Mouse (Mus musculus): Measurements from ENCODE around the gene Hif3a. TPM values are rescaled to one million over a fixed set of nuclear protein-coding genes. Genes with fewer than 3 reads are reported as not detected.

Gene Hif3a
- polyA plus RNA-seq, 1 experiment = 0.16 TPM

DNA sequence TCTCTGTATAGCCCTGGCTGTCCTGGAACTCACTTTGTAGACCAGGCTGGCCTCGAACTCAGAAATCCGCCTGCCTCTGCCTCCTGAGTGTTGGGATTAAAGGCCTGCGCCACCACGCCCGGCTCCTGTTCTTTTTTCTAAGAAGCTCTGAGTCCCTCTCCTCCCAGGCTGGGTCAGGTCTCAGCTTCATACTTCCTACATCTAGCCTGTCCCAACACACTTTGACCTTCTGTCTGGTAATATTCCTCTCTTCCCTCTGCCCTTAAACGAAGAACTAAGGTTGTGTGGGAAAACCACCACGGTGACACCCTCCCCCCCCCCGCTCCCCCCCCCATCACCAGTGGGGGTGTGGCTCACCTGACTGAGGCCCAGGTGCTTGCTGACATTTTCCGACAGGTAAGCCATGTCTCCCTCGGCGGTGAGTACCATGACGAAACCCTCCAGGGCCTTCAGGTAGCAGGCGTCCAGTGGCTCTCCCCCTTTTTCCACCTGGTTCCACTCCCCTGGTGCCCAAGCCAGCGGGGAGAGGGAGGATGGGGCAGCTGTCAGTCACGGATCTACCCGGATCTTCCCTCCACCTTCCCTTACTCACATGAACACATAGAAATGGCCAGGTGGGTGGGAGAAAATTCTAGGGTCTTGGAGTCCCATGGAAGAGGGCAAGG lies 7.8 kb downstream of the Hif3a start:
- no peak overlapping the region for H3K4me3 ChIP-seq
- no peak overlapping the region for H3ac ChIP-seq (ENCODE audit: control insufficient read depth, insufficient read length)
- TF ChIP-seq CEBPB (IDR thresholded peaks at IDR 0.05; ENCODE audit: insufficient read depth, poor library complexity, severe bottlenecking) (no peak), TCF12 (IDR thresholded peaks at IDR 0.05; ENCODE audit: insufficient read depth, poor library complexity, severe bottlenecking) (no peak)
- no peaks in the 10 kb centered on the region for H3K27me3 ChIP-seq (ENCODE audit: control insufficient read depth, insufficient read depth, insufficient read length)
- no peak overlapping the region for H3K4me2 ChIP-seq (ENCODE audit: low read depth)
- H3K36me3 ChIP-seq (ENCODE audit: control insufficient read depth, insufficient read depth) = no peaks in the 10 kb centered on the region
- no peaks in the 10 kb centered on the region for H3K79me2 ChIP-seq (ENCODE audit: control insufficient read depth, insufficient read depth)

DNA sequence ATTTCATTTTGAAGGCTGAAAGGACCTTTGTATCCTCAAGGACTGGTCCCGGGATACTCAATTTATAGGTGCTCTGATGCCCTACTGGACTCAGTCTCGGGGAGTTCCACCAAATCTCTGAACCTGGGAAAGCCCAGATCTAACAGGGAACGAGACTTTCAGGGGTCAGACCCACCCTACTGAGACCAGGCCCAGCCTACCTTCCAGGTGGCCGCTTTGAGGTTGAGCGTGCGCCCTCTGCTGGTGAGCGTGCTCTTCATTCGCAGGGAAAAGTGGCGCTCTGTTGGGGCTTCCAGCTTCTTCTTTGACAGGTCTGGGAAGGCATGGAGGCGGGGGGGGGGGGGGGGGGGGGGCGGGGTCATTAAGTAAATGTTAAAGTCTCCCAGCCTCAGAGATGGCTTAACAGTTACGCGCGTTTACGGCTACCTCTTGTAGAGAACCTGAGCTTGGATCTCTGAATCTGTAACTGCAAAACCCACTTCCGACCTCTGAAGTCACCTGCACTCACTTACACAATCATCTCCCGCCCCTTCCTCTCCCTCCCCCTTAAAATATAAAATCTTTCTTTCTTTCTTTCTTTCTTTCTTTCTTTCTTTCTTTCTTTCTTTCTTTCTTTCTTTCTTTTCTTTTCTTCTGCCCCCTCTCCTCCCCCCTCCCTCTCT lies 11.2 kb downstream of the Hif3a start:
- H3K36me3 ChIP-seq (ENCODE audit: control insufficient read depth, insufficient read depth) = no peaks in the 10 kb centered on the region
- no peak overlapping the region for H3ac ChIP-seq (ENCODE audit: control insufficient read depth, insufficient read length)
- H3K27me3 ChIP-seq (ENCODE audit: control insufficient read depth, insufficient read depth, insufficient read length) = peaks cover 9% of the 10 kb centered on the region
- no peak overlapping the region for H3K4me3 ChIP-seq
- no peak overlapping the region for H3K4me2 ChIP-seq (ENCODE audit: low read depth)
- no peaks in the 10 kb centered on the region for H3K79me2 ChIP-seq (ENCODE audit: control insufficient read depth, insufficient read depth)
- TF ChIP-seq POLR2A (IDR thresholded peaks at IDR 0.05; ENCODE audit: insufficient read length, low read depth) (no peak), TCF12 (IDR thresholded peaks at IDR 0.05; ENCODE audit: insufficient read depth, poor library complexity, severe bottlenecking) (no peak), MAX (IDR thresholded peaks at IDR 0.05; ENCODE audit: low read depth) (no peak), POLR2AphosphoS2 (IDR thresholded peaks at IDR 0.05; ENCODE audit: insufficient read length, low read depth) (no peak), MYOD1 (IDR thresholded peaks at IDR 0.05; ENCODE audit: control insufficient read depth in 1 of 3, insufficient read length in 2 of 3, low read depth in 2 of 3) (no peak), CEBPB (IDR thresholded peaks at IDR 0.05; ENCODE audit: insufficient read depth, poor library complexity, severe bottlenecking) (no peak), E2F4 (IDR thresholded peaks at IDR 0.05; ENCODE audit: insufficient read depth) (no peak), SRF (IDR thresholded peaks at IDR 0.05; ENCODE audit: control insufficient read depth, insufficient read length, low read depth) (no peak), TCF3 (IDR thresholded peaks at IDR 0.05; ENCODE audit: insufficient read length, low read depth) (no peak), MYOG (IDR thresholded peaks at IDR 0.05; ENCODE audit: control insufficient read depth in 1 of 3, insufficient read depth in 1 of 3, insufficient read length in 2 of 3, low read depth in 2 of 3) (no peak), USF1 (IDR thresholded peaks at IDR 0.05; ENCODE audit: low read depth) (no peak), REST (IDR thresholded peaks at IDR 0.05; ENCODE audit: insufficient read depth, insufficient read length) (no peak)

DNA sequence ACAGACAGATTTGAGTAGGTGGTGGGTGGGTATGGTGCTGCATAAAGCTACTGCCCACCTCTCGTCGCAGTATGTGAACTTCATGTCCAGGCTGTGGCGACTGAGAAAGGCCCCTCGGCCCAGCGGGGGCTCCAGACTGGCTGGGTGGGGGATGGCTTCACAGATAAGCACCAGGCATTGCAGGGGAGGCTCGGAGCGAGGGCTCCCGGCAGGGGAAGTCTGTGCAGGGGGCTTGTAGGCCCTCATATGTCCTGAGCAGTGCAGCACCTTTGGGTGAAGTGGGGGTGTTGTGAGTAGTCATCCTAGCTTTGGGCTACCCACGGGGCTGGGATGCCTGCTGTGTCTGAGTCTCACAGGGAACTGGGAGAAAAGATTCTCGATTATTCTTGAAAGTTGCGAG lies 11.7 kb downstream of the Hif3a start:
- Histone ChIP-seq H3K4me3 (no peak overlapping the region), H3K4me2 (ENCODE audit: low read depth) (no peak overlapping the region), H3K36me3 (ENCODE audit: control insufficient read depth, insufficient read depth) (no peaks in the 10 kb centered on the region), H3ac (ENCODE audit: control insufficient read depth, insufficient read length) (no peak overlapping the region), H3K79me2 (ENCODE audit: control insufficient read depth, insufficient read depth) (no peaks in the 10 kb centered on the region), H3K27me3 (ENCODE audit: control insufficient read depth, insufficient read depth, insufficient read length) (peaks cover 9% of the 10 kb centered on the region)
- TF ChIP-seq TCF3 (IDR thresholded peaks at IDR 0.05; ENCODE audit: insufficient read length, low read depth) (no peak), CEBPB (IDR thresholded peaks at IDR 0.05; ENCODE audit: insufficient read depth, poor library complexity, severe bottlenecking) (no peak), MYOD1 (IDR thresholded peaks at IDR 0.05; ENCODE audit: control insufficient read depth in 1 of 3, insufficient read length in 2 of 3, low read depth in 2 of 3) (no peak), MYOG (IDR thresholded peaks at IDR 0.05; ENCODE audit: control insufficient read depth in 1 of 3, insufficient read depth in 1 of 3, insufficient read length in 2 of 3, low read depth in 2 of 3) (no peak), MAX (IDR thresholded peaks at IDR 0.05; ENCODE audit: low read depth) (no peak), REST (IDR thresholded peaks at IDR 0.05; ENCODE audit: insufficient read depth, insufficient read length) (no peak), E2F4 (IDR thresholded peaks at IDR 0.05; ENCODE audit: insufficient read depth) (no peak), SRF (IDR thresholded peaks at IDR 0.05; ENCODE audit: control insufficient read depth, insufficient read length, low read depth) (no peak), POLR2A (IDR thresholded peaks at IDR 0.05; ENCODE audit: insufficient read length, low read depth) (no peak)

GRCm38 (mm10) chr7:17048431-17049190 lies 13.6 kb downstream of the Hif3a start:
- H3K36me3 ChIP-seq (ENCODE audit: control insufficient read depth, insufficient read depth) = no peaks in the 10 kb centered on the region
- H3K27me3 ChIP-seq (ENCODE audit: control insufficient read depth, insufficient read depth, insufficient read length) = peaks cover 9% of the 10 kb centered on the region
- no peak overlapping the region for H3K4me2 ChIP-seq (ENCODE audit: low read depth)
- H3K79me2 ChIP-seq (ENCODE audit: control insufficient read depth, insufficient read depth) = no peaks in the 10 kb centered on the region
- no peak overlapping the region for H3K4me3 ChIP-seq
- no peak overlapping the region for H3ac ChIP-seq (ENCODE audit: control insufficient read depth, insufficient read length)
- TF ChIP-seq TCF3 (IDR thresholded peaks at IDR 0.05; ENCODE audit: insufficient read length, low read depth) = no peak

- TF ChIP-seq CEBPB (IDR thresholded peaks at IDR 0.05; ENCODE audit: insufficient read depth, poor library complexity, severe bottlenecking) (no peak), TCF12 (IDR thresholded peaks at IDR 0.05; ENCODE audit: insufficient read depth, poor library complexity, severe bottlenecking) (no peak), MYOD1 (IDR thresholded peaks at IDR 0.05; ENCODE audit: control insufficient read depth in 1 of 3, insufficient read length in 2 of 3, low read depth in 2 of 3) (no peak), USF1 (IDR thresholded peaks at IDR 0.05; ENCODE audit: low read depth) (no peak), E2F4 (IDR thresholded peaks at IDR 0.05; ENCODE audit: insufficient read depth) (no peak), POLR2A (IDR thresholded peaks at IDR 0.05; ENCODE audit: insufficient read length, low read depth) (no peak), POLR2AphosphoS2 (IDR thresholded peaks at IDR 0.05; ENCODE audit: insufficient read length, low read depth) (no peak), MYOG (IDR thresholded peaks at IDR 0.05; ENCODE audit: control insufficient read depth in 1 of 3, insufficient read depth in 1 of 3, insufficient read length in 2 of 3, low read depth in 2 of 3) (no peak), TCF3 (IDR thresholded peaks at IDR 0.05; ENCODE audit: insufficient read length, low read depth) (no peak), REST (IDR thresholded peaks at IDR 0.05; ENCODE audit: insufficient read depth, insufficient read length) (no peak)
- H3K4me2 ChIP-seq (ENCODE audit: low read depth) = no peak overlapping the region
- H3K4me3 ChIP-seq = no peak overlapping the region
- no peaks in the 10 kb centered on the region for H3K36me3 ChIP-seq (ENCODE audit: control insufficient read depth, insufficient read depth)
- no peaks in the 10 kb centered on the region for H3K79me2 ChIP-seq (ENCODE audit: control insufficient read depth, insufficient read depth)
- H3ac ChIP-seq (ENCODE audit: control insufficient read depth, insufficient read length) = no peak overlapping the region
- peaks cover 9% of the 10 kb centered on the region for H3K27me3 ChIP-seq (ENCODE audit: control insufficient read depth, insufficient read depth, insufficient read length)
These were observed 15.1 kb downstream of the Hif3a start for GRCm38 (mm10) chr7:17047041-17047682.
